Mouse (Mus musculus): ENCODE data around the gene Atrnl1. TPM values are rescaled to one million over a fixed set of nuclear protein-coding genes. Genes with fewer than 3 reads are reported as not detected.

Atrnl1 gene
- polyA plus RNA-seq, 1 experiment from 2014 or later, result 5.7 TPM

- Histone ChIP-seq H3K79me2 (ENCODE audit: inconsistent target) (no peaks in the 10 kb centered on the region), H3K27ac (no peak overlapping the region), H3K36me3 (ENCODE audit: inconsistent target) (no peaks in the 10 kb centered on the region), H3K4me3 (ENCODE audit: inconsistent target) (no peak overlapping the region)
- 96% methylated on average over 7 of the region's 7 CpGs for WGBS (ENCODE audit: missing documents)
These were observed 477.6 kb downstream of the Atrnl1 start for GRCm38 (mm10) chr19:58088433-58088832.

DNA sequence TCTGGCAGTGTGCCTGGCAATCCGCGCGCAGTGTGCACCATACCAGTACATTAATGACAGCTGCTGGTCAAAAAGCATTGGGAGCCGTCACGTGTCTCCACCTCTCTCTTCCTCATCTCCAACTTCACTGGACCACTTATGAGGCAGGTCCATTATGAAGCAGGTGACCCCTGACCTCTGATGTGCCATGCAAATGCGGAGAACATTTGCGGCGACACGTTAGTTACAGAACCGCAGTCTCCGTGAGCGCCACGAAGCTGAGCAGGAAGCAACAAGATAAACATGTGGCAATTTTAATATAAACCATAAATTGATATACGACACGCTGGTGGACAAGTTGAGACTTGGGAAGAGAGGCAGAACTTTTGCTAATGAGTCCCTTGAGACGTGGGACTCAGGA lies 481.1 kb downstream of the Atrnl1 start:
- Histone ChIP-seq H3K4me3 (ENCODE audit: inconsistent target) (no peak overlapping the region), H3K27ac (no peak overlapping the region), H3K36me3 (ENCODE audit: inconsistent target) (no peaks in the 10 kb centered on the region), H3K79me2 (ENCODE audit: inconsistent target) (no peaks in the 10 kb centered on the region)
- WGBS (ENCODE audit: missing documents), result 95% methylated on average over 16 of the region's 16 CpGs

GRCm38 (mm10) chr19:58094781-58095543 lies 484.1 kb downstream of the Atrnl1 start:
- H3K79me2 ChIP-seq (ENCODE audit: inconsistent target), result no peaks in the 10 kb centered on the region
- 91% methylated on average over 14 of the region's 14 CpGs for WGBS (ENCODE audit: missing documents)
- no peak overlapping the region for H3K4me3 ChIP-seq (ENCODE audit: inconsistent target)
- H3K36me3 ChIP-seq (ENCODE audit: inconsistent target), result no peaks in the 10 kb centered on the region
- H3K27ac ChIP-seq, result no peak overlapping the region

DNA sequence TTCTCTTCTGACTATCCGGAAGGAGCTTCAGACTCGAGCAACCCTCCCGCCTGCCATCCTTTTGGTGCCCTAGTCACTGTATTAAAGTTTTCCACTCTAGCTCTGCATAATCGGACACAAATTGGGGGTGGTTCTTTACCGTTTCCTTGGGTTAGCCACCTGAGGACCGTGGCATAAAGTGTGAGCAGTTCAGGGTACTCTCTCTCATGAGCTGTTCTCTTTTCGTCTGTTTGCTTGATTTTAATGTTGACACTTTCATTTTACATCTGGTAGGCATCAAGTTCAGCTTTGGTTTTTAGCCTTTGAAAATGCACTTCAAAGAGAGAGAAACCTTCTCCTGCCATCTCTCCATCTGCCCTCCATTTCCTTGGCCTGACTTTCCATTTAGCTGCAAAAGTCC lies 484.9 kb downstream of the Atrnl1 start:
- no peaks in the 10 kb centered on the region for H3K79me2 ChIP-seq (ENCODE audit: inconsistent target)
- WGBS (ENCODE audit: missing documents), result 94% methylated on average over 7 of the region's 7 CpGs
- H3K4me3 ChIP-seq (ENCODE audit: inconsistent target), result no peak overlapping the region
- H3K27ac ChIP-seq, result no peak overlapping the region
- no peaks in the 10 kb centered on the region for H3K36me3 ChIP-seq (ENCODE audit: inconsistent target)

GRCm38 (mm10) chr19:58097195-58097594 lies 486.4 kb downstream of the Atrnl1 start:
- H3K4me3 ChIP-seq (ENCODE audit: inconsistent target), result no peak overlapping the region
- 91% methylated on average over 2 of the region's 2 CpGs for WGBS (ENCODE audit: missing documents)
- H3K36me3 ChIP-seq (ENCODE audit: inconsistent target), result no peaks in the 10 kb centered on the region
- H3K79me2 ChIP-seq (ENCODE audit: inconsistent target), result no peaks in the 10 kb centered on the region
- no peak overlapping the region for H3K27ac ChIP-seq

DNA sequence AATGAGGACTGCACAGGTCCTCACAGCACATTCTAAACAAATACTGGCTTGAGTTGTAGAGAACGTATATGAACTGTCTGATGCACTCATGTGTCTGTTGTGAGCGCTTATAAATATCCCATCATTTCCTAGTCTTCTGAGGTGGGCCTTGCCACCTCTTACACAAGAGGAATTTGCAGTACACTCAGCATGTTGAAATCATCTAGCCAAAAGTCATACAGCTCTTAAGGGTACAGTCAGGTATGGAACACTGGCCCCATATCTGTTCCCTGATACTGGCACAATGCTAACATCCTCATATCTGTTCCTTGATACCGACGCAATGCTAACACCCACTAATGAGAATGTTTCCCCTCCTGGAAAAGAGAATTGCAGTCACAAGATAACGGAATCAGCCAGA lies 488.7 kb downstream of the Atrnl1 start:
- Histone ChIP-seq H3K79me2 (ENCODE audit: inconsistent target) (no peaks in the 10 kb centered on the region), H3K27ac (no peak overlapping the region), H3K4me3 (ENCODE audit: inconsistent target) (no peak overlapping the region), H3K36me3 (ENCODE audit: inconsistent target) (no peaks in the 10 kb centered on the region)
- 90% methylated on average over 5 of the region's 5 CpGs for WGBS (ENCODE audit: missing documents)

DNA sequence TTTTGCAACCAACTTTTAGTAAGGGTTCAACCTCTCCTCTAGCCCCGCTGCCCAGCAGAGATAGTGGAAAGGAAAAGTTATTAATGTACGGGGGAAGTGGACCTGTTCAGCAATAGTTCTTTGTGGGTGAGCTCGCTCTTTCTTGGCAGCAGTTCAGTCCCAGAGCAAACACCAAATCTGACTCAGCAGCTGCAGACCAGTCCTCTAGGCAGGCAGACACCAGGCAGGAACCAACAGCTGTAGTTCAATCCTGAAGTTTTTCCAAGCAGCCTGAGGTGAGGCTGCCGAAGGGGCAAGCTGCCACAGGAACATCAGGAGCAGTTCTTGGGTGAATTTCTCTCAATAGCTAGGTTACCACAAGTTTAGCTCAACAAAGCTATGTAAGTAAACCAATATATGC lies 489.5 kb downstream of the Atrnl1 start:
- WGBS (ENCODE audit: missing documents), result 85% methylated on average over 4 of the region's 4 CpGs
- H3K79me2 ChIP-seq (ENCODE audit: inconsistent target), result no peaks in the 10 kb centered on the region
- H3K36me3 ChIP-seq (ENCODE audit: inconsistent target), result no peaks in the 10 kb centered on the region
- H3K4me3 ChIP-seq (ENCODE audit: inconsistent target), result no peak overlapping the region
- no peak overlapping the region for H3K27ac ChIP-seq

DNA sequence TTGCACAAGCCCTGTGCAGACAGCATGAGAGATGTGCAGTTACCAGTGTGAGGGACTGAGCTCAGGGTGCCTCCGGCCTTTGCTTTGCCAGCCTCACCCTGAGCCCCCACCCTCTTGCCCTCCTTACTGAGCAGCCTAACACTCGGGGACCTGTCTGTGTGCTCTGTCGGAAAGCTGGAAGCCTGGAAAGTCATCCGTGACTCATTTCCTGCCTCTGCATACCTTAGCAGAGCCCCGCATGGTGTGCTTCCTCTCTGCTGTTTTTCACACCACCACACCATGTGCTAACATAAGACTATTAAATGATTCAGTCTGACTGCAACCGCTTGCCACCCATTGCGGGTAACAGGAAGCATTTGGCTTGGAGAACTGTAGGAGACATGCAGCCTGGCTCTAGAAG lies 493.7 kb downstream of the Atrnl1 start:
- H3K79me2 ChIP-seq (ENCODE audit: inconsistent target), result no peaks in the 10 kb centered on the region
- H3K36me3 ChIP-seq (ENCODE audit: inconsistent target), result no peaks in the 10 kb centered on the region
- H3K27ac ChIP-seq, result no peak overlapping the region
- whole genome bisulfite sequencing (ENCODE audit: missing documents), result 14% methylated on average over 7 of the region's 7 CpGs
- H3K4me3 ChIP-seq (ENCODE audit: inconsistent target), result no peak overlapping the region

GRCm38 (mm10) chr19:58107632-58108031 lies 496.8 kb downstream of the Atrnl1 start:
- WGBS (ENCODE audit: missing documents), result 96% methylated on average over 10 of the region's 10 CpGs
- H3K27ac ChIP-seq, result no peak overlapping the region
- no peaks in the 10 kb centered on the region for H3K79me2 ChIP-seq (ENCODE audit: inconsistent target)
- no peaks in the 10 kb centered on the region for H3K36me3 ChIP-seq (ENCODE audit: inconsistent target)
- H3K4me3 ChIP-seq (ENCODE audit: inconsistent target), result no peak overlapping the region

- WGBS (ENCODE audit: missing documents), result 100% methylated on average over 3 of the region's 3 CpGs
- no peak overlapping the region for H3K4me3 ChIP-seq (ENCODE audit: inconsistent target)
- no peaks in the 10 kb centered on the region for H3K79me2 ChIP-seq (ENCODE audit: inconsistent target)
- no peaks in the 10 kb centered on the region for H3K36me3 ChIP-seq (ENCODE audit: inconsistent target)
- H3K27ac ChIP-seq, result no peak overlapping the region
These were observed 499.7 kb downstream of the Atrnl1 start for GRCm38 (mm10) chr19:58110491-58110890.

DNA sequence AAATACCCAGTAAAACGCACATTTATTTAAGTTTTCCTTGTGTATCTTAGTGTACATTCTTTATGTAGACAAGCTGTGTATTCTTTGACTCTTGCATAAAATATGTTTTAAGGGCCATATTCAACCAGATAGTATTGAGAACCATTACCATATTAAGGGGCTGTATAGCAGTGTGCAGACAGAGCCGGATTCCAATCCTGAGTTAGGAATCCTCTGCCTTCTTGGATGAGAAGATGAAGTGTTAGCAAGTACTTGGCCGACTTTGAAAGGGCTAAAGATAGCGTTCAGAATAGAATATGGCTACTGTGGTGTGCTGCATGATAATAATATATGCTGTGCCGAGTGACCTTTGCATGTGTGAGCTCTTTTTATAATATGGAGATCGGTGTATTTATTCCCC lies 500.5 kb downstream of the Atrnl1 start:
- H3K27ac ChIP-seq, result no peak overlapping the region
- 93% methylated on average over 5 of the region's 6 CpGs for WGBS (ENCODE audit: missing documents)
- H3K4me3 ChIP-seq (ENCODE audit: inconsistent target), result no peak overlapping the region
- H3K36me3 ChIP-seq (ENCODE audit: inconsistent target), result no peaks in the 10 kb centered on the region
- H3K79me2 ChIP-seq (ENCODE audit: inconsistent target), result no peaks in the 10 kb centered on the region

- H3K27ac ChIP-seq, result no peak overlapping the region
- no peaks in the 10 kb centered on the region for H3K79me2 ChIP-seq (ENCODE audit: inconsistent target)
- no peak overlapping the region for H3K4me3 ChIP-seq (ENCODE audit: inconsistent target)
- H3K36me3 ChIP-seq (ENCODE audit: inconsistent target), result no peaks in the 10 kb centered on the region
- WGBS (ENCODE audit: missing documents), result 85% methylated on average over 5 of the region's 5 CpGs
These were observed 501.3 kb downstream of the Atrnl1 start for GRCm38 (mm10) chr19:58112151-58112550.

DNA sequence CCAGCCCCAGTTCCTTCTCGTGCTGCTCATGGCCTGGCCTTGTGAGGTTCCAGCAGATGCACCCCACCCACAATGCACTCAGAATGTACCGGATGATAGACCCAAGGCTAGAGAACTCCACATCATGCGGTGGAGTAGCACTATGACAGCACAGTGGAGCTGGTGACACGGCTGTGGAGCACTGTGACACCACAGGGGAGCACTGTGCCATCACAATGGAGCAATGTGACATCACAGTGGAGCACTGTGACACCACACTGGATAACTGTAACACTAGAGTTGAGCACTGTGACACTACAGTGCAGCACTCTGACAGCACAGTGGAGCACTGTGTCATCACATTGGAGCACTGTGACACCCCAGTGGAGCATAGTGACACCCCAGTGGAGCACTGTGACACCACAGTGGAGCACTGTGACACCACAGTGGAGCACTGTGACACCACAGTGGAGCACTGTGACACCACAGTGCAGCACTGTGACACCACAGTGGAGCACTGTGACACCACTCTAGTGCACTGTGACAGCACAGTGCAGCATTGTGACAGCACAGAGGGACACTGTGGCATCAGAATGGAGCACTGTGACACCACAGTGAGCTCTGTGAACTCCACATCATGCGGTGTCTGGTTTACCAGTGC lies 502.4 kb downstream of the Atrnl1 start:
- H3K27ac ChIP-seq, result no peak overlapping the region
- no peaks in the 10 kb centered on the region for H3K79me2 ChIP-seq (ENCODE audit: inconsistent target)
- WGBS (ENCODE audit: missing documents), result 93% methylated on average over 5 of the region's 5 CpGs
- no peak overlapping the region for H3K4me3 ChIP-seq (ENCODE audit: inconsistent target)
- H3K36me3 ChIP-seq (ENCODE audit: inconsistent target), result no peaks in the 10 kb centered on the region

- no peak overlapping the region for H3K27ac ChIP-seq
These were observed 506.8 kb downstream of the Atrnl1 start for GRCm38 (mm10) chr19:58117595-58117994.

DNA sequence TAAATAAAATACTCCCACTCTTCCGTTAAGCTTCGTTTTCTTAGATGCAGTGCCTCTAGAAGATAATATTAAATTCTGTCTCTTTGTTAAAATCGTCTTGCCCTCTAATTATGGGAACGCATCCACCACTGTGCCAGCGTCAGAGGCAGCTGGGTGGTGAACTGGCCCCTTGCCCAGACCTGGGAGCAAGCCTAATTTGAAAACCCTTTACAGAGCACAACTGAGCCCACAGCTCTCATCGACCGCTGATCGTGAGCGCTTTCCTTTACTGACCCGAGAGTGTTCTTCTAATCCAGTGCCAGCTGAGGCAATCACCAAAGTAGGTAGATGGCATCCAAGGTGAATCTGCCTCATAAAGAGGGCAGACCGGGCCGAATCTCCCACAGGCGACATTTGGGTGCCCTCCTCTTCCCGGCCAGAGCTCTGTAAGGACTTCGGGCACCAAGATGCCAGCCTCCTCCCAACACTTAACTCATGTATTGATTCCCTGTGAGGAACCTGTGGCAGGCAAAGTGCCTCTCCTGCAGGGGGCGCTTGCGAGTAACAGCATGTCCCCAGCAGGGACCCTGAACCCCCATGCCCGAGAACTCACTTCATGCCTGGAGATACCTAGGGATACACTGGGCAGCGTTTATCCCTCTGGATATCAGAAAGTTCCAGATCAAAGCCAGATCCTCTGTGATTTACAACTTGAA lies 507.5 kb downstream of the Atrnl1 start:
- H3K79me2 ChIP-seq (ENCODE audit: inconsistent target), result no peaks in the 10 kb centered on the region
- H3K4me3 ChIP-seq (ENCODE audit: inconsistent target), result no peak overlapping the region
- no peak overlapping the region for H3K27ac ChIP-seq
- no peaks in the 10 kb centered on the region for H3K36me3 ChIP-seq (ENCODE audit: inconsistent target)
- WGBS (ENCODE audit: missing documents), result 93% methylated on average over 18 of the region's 19 CpGs

More at GRCm38 (mm10) chr19:58117595-58117994, 506.8 kb downstream of the Atrnl1 start:
- H3K4me3 ChIP-seq (ENCODE audit: inconsistent target), result no peak overlapping the region
- no peaks in the 10 kb centered on the region for H3K36me3 ChIP-seq (ENCODE audit: inconsistent target)
- no peaks in the 10 kb centered on the region for H3K79me2 ChIP-seq (ENCODE audit: inconsistent target)
- WGBS (ENCODE audit: missing documents), result 90% methylated on average over 6 of the region's 6 CpGs
